Mouse (Mus musculus) liver, embryonic 14.5 days (tissue): ENCODE data around the gene Ttn.

Source experiments
- CTCF ChIP-seq: IDR thresholded peaks from 2 replicates; pipeline ENCODE4 v1.5.1; 2016; ENCODE audit warnings: antibody characterized with exemption, low read depth, control low read depth
- EP300 ChIP-seq: IDR thresholded peaks from 2 replicates; pipeline ENCODE4 v1.6.1; 2016; ENCODE audit warnings: antibody characterized with exemption, low read depth

DNA sequence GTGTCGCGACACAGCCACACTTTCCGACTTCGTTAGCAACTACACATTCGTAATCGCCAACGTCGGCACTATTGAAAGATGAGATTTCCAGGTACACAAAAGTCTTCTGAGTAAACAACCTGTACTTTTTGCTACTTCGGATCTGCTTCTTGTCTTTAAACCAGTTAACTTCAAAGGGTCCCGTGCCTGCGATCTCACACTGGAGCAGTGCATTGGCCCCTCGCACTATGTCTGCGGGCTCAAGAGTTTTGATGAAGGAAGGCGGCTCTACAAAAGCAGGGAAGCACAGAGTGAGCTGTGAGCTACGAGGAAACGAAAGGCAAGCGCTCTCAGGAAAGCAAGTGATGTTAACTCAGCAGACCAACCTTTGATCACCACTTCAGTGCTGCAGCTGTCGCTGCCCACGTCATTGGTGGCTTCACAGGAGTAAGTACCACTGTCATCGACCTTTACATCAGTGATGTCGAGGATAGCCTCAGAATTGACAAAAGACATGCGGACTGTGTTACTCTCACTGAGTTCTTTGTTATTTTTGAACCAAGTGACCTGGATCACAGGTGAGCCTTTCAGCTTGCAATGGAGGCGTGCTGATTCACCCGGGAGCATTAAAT, 80.8 kb downstream of the Ttn start:
- TF ChIP-seq CTCF: no peak
- no peak for TF ChIP-seq EP300
